Mouse (Mus musculus) limb, embryonic 11.5 days (tissue): Measurements from ENCODE around the gene Fam219b. TPM values are rescaled to one million over a fixed set of nuclear protein-coding genes. Genes with fewer than 3 reads are reported as not detected.
A peak's percentile ranks its signal among the peaks of the same experiment; 100 is the strongest.

Experiments used
- ATAC-seq: fragments of 200-750 bp; cut with Nextera tagmentation; 2 replicates; pipeline ENCODE4 v1.8.0; 2017; ENCODE audit warnings: low read depth; ENCODE audit not compliant: insufficient number of reproducible peaks, low FRiP score, low TSS enrichment
- DNase-seq: peaks from one replicate; pipeline ENCODE4 v3.0.0-alpha.2; 2015; ENCODE audit warnings: low spot score
- H3K27ac ChIP-seq: fragments of 300-500 bp; sonication (generic); replicated peaks from 2 replicates; pipeline ENCODE4 v1.5.1; 2014; ENCODE audit warnings: low read depth, mild to moderate bottlenecking, low read length
- H3K27me3 ChIP-seq: fragments of 300-500 bp; sonication (generic); 2 replicates; pipeline ENCODE4 v1.6.1; 2014; ENCODE audit warnings: mild to moderate bottlenecking, low read length, mixed read lengths; ENCODE audit not compliant: control insufficient read depth, insufficient read depth
- H3K36me3 ChIP-seq: fragments of 300-500 bp; sonication (generic); 2 replicates; pipeline ENCODE4 v1.6.1; 2014; ENCODE audit warnings: mild to moderate bottlenecking, low read length, moderate library complexity, mixed read lengths; ENCODE audit not compliant: control insufficient read depth, insufficient read depth
- H3K4me1 ChIP-seq: fragments of 300-500 bp; sonication (generic); 2 replicates; pipeline ENCODE4 v1.6.1; 2014; ENCODE audit warnings: low read length, mixed read lengths; ENCODE audit not compliant: control insufficient read depth, insufficient read depth
- H3K4me2 ChIP-seq: fragments of 300-500 bp; sonication (generic); 2 replicates; pipeline ENCODE4 v1.6.1; 2014; ENCODE audit warnings: low read depth, mild to moderate bottlenecking, moderate library complexity; ENCODE audit not compliant: severe bottlenecking
- H3K4me3 ChIP-seq: fragments of 300-500 bp; sonication (generic); 2 replicates; pipeline ENCODE4 v1.5.1; 2014; ENCODE audit warnings: low read depth, low read length
- H3K9ac ChIP-seq: fragments of 300-500 bp; sonication (generic); 2 replicates; pipeline ENCODE4 v1.6.1; 2014; ENCODE audit warnings: mild to moderate bottlenecking, low read length
- H3K9me3 ChIP-seq: fragments of 300-500 bp; sonication (generic); 2 replicates; pipeline ENCODE4 v1.6.1; 2016; ENCODE audit warnings: low read length; ENCODE audit not compliant: control insufficient read depth
- WGBS: fragments of 180-500 bp; shearing (Covaris S2); extraction: QIAGEN DNeasy Blood & Tissue Kit; methylation state at CpG from one replicate; pipeline ENCODE4 v1.1.7; 2014; 5-methylcytosine and 5-hydroxymethylcytosine counted together
- polyA plus RNA-seq: library from polyadenylated mRNA; unstranded; fragments of >200 nt; fragmentation: Nextera tagmentation; extraction: Ambion mirVana; gene quantifications from 2 replicates; pipeline ENCODE4 v1.2.1, GENCODE M21; 2014

The Fam219b gene
- polyA plus RNA-seq, 1 experiment from 2014 or later: 16.8 TPM

DNA sequence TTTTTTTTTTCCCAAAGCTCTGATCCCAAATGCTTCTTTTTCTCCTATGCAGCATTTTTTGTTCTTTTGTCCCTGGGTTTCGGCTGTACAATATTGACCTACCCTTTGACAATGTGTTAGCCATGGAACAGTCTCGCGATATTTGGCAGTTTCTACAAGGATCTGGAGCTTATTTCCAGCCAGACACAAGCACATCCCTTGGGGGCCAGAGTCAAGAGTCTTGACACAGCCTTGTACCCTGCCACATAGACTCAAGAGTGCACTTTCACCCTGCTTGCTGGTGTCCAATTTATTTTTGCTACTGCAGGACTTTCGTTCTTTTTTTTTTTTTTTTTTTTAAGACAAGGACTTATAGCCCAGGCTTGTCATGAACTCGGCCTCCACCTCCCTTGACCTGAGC lies 966 bp upstream of the Fam219b start:
- Histone ChIP-seq H3K4me1 (peaks cover 9% of the 10 kb centered on the region), H3K4me2 (no peak overlapping the region), H3K9me3 (no peaks in the 10 kb centered on the region), H3K9ac (no peak overlapping the region), H3K4me3 (peak overlapping the region; percentile 77), H3K27ac (no peak overlapping the region), H3K27me3 (no peaks in the 10 kb centered on the region), H3K36me3 (peaks cover 8% of the 10 kb centered on the region; the same call in 1 of the 2 replicates)
- WGBS: 89% methylated on average over 5 of the region's 5 CpGs
- DNase-seq (no peak), ATAC-seq (no peak)

DNA sequence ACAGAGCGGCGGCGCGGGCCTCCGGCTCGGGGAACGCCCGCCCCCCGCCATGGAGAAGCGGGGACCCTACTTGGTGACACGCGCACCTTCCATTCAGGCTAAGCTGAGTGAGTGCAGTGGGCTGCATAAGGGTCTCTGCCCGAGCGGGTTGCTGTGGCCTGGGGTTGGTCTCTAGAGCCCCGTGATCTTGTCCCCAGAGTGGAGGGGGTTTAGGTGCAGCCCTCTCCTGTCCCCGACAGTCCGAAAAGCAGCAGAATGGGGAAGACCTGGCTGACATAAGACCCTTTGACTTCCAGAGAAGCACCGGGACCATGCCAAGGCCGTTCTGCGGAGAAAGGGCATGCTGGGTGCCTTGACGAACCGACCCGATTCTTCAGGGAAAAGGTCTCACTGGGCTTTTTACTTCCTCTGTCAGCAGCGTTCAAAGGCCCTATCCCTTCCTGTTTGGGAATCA lies 427 bp downstream of the Fam219b start:
- Histone ChIP-seq H3K9ac (peak overlapping the region; percentile 80), H3K4me3 (peak overlapping the region; percentile 77), H3K9me3 (no peaks in the 10 kb centered on the region), H3K4me2 (peak overlapping the region; percentile 73), H3K4me1 (peaks cover 9% of the 10 kb centered on the region), H3K27me3 (no peaks in the 10 kb centered on the region), H3K36me3 (peaks cover 3% of the 10 kb centered on the region; the same call in 1 of the 2 replicates), H3K27ac (peak overlapping the region; percentile 58; the same call in 1 of the 2 replicates)
- DNase-seq (no peak), ATAC-seq (peak; percentile 58)
- under 1% methylated on average over 24 of the region's 24 CpGs for WGBS

DNA sequence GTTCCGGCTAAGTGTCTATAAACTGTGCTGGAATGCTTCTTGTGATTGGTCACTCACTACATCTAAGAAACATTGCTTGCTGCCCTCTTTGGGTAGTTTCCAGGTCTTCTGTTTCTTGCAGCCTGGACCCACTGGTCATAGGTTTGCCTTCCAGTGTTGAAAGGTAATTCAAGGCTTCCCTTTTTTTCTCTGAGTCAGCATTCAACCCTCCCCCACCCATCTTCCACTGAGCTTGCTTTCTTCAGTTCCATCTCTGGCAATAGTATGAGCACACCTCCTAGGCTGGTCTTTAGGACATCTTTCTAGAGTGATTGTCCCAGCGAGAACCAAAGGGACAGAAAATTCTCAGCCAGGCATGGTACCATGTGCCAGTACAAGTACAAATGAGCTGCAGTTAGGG lies 2.2 kb downstream of the Fam219b start:
- H3K4me2 ChIP-seq: no peak overlapping the region
- ATAC-seq (no peak), DNase-seq (no peak)
- no peak overlapping the region for H3K9ac ChIP-seq
- no peaks in the 10 kb centered on the region for H3K9me3 ChIP-seq
- H3K4me3 ChIP-seq: no peak overlapping the region
- H3K27me3 ChIP-seq: no peaks in the 10 kb centered on the region
- H3K4me1 ChIP-seq: peaks cover 9% of the 10 kb centered on the region
- 85% methylated on average over 2 of the region's 2 CpGs for WGBS
- H3K27ac ChIP-seq: no peak overlapping the region
- peaks cover 7% of the 10 kb centered on the region; the same call in 1 of the 2 replicates for H3K36me3 ChIP-seq

DNA sequence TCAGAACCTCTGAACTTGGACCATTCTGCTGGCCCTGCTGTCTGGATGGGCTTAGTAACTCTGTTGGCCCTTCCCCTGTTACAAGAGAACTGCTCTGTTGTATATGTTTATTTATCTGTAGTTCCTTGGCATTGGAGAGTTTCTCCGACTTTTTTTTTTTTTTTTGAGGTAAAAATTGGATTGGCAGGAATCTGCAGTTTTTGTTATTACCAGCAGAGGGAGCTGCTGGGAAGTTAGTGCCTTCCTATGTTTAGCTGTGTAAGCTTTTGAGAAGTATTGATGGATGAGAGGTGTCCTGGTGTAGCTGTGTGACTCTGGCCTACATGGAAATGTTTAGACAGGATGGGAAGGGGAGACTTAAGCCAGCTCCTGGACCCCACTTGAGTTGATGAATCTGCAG lies 4.0 kb downstream of the Fam219b start:
- peaks cover 9% of the 10 kb centered on the region; the same call in 1 of the 2 replicates for H3K36me3 ChIP-seq
- H3K9me3 ChIP-seq: no peaks in the 10 kb centered on the region
- H3K27me3 ChIP-seq: no peaks in the 10 kb centered on the region
- no peak overlapping the region for H3K9ac ChIP-seq
- peak; percentile 56 for DNase-seq
- 0% methylated on average over 1 of the region's 1 CpGs for WGBS
- no peak overlapping the region for H3K4me2 ChIP-seq
- peaks cover 9% of the 10 kb centered on the region for H3K4me1 ChIP-seq
- H3K27ac ChIP-seq: no peak overlapping the region
- H3K4me3 ChIP-seq: no peak overlapping the region
- ATAC-seq: no peak

DNA sequence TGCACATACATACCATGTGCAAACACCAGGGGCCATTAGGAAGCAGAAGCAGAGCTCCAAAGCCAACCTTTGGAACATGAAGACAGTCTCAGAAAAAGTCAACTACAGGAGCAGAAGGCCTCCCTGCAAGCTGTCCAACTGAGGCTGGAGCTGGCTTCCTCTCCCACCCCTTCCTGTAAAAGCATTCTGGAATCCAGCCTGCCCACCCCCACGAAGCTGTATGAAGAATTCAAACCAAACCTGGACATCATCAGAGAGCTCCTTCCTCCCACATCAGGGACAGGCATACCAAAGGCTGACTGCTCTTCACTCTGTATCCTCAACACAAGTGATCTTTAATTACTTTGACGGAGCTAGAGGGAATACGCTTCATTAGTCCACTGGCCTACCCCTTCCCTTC lies 6.6 kb downstream of the Fam219b start:
- no peak overlapping the region for H3K4me3 ChIP-seq
- no peaks in the 10 kb centered on the region for H3K27me3 ChIP-seq
- no peak overlapping the region for H3K9ac ChIP-seq
- H3K4me2 ChIP-seq: no peak overlapping the region
- WGBS: 91% methylated on average over 3 of the region's 3 CpGs
- no peak for ATAC-seq
- H3K36me3 ChIP-seq: peaks cover 20% of the 10 kb centered on the region; the same call in 1 of the 2 replicates
- no peaks in the 10 kb centered on the region for H3K9me3 ChIP-seq
- H3K4me1 ChIP-seq: no peaks in the 10 kb centered on the region
- no peak overlapping the region for H3K27ac ChIP-seq
- DNase-seq: no peak

DNA sequence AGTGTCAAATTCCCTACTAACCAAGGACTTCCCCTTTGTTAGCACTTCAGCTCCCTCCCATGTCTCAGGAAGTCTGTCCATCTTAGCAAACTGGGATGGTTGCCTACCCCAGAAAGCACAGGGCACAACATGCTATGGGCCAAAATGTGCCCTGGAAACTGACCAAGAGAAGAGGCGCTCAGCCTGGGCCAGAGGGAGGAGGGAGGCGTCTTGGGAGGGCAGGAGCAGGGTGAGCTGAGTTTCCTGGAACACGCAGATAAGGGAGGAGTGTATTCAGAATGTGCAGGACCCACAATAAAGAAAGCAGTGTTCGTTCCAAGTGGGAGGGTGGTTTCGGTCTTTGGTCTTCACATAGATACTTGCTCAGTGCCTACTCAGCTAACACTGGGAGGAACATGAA lies 10.0 kb downstream of the Fam219b start:
- DNase-seq: no peak
- no peak overlapping the region for H3K9ac ChIP-seq

DNA sequence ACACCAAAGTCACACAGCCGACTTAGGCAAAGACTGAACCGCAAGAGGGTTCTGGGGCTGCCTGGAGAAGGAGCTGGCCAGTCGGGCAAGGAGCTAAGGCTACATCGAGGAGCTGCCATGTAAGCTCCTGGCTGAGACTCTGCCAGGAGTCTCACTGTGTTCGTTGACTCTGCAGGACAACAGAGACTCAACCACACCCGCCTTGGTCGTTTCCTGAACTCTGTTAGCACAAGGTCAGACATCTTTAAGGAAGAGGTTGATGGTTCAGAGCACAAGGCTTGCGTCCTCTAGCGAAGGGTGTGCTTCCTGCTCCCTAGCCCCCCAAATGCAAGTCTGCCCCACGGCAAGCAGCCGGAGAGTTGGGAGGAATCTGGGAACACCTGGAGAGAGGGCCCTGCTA lies 10.5 kb downstream of the Fam219b start:
- H3K9me3 ChIP-seq: no peaks in the 10 kb centered on the region
- no peak for DNase-seq
- H3K4me3 ChIP-seq: no peak overlapping the region
- no peak overlapping the region for H3K9ac ChIP-seq
- peaks cover 4% of the 10 kb centered on the region for H3K4me1 ChIP-seq
- no peak for ATAC-seq
- WGBS: 92% methylated on average over 11 of the region's 11 CpGs
- H3K27me3 ChIP-seq: no peaks in the 10 kb centered on the region
- no peak overlapping the region for H3K4me2 ChIP-seq
- no peak overlapping the region for H3K27ac ChIP-seq
- peaks cover 24% of the 10 kb centered on the region; the same call in 1 of the 2 replicates for H3K36me3 ChIP-seq

More for the DNA sequence above, 10.0 kb downstream of the Fam219b start:
- WGBS: 90% methylated on average over 5 of the region's 5 CpGs
- H3K4me2 ChIP-seq: no peak overlapping the region
- no peak for ATAC-seq
- no peaks in the 10 kb centered on the region for H3K9me3 ChIP-seq
- peaks cover 4% of the 10 kb centered on the region for H3K4me1 ChIP-seq
- peaks cover 24% of the 10 kb centered on the region; the same call in 1 of the 2 replicates for H3K36me3 ChIP-seq
- no peak overlapping the region for H3K4me3 ChIP-seq
- no peak overlapping the region for H3K27ac ChIP-seq
- H3K27me3 ChIP-seq: no peaks in the 10 kb centered on the region

DNA sequence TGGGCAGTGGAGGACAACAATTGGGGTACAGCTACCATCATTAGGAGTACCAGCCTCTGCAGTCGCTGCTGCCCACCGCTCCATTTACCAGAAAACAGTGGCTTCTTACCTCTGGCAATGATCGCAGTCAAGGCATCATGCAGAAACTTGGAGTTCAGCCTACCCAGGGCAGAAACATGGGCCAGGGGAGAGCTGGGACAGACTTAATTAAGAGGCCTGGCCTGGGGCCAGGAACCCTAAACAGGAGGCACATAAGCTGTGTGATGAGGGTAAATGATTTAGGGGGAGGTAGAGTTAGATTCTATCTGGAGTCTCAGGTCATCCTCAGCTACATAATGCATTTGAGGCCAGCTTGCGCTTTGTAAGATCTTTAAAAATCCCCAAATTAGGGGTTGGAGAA lies 11.9 kb downstream of the Fam219b start:
- WGBS: 92% methylated on average over 4 of the region's 4 CpGs
- peaks cover 19% of the 10 kb centered on the region; the same call in 1 of the 2 replicates for H3K36me3 ChIP-seq

More for the DNA sequence above, 11.9 kb downstream of the Fam219b start:
- Histone ChIP-seq H3K9ac (no peak overlapping the region), H3K4me3 (no peak overlapping the region), H3K4me2 (no peak overlapping the region), H3K27me3 (no peaks in the 10 kb centered on the region), H3K4me1 (peaks cover 4% of the 10 kb centered on the region), H3K27ac (no peak overlapping the region), H3K9me3 (no peaks in the 10 kb centered on the region)
- no peak for DNase-seq
- ATAC-seq: no peak
